Mouse (Mus musculus): ENCODE data around the gene Ankrd6.

The Ankrd6 gene

GRCm38 (mm10) chr4:32770284-32770810 lies 180.3 kb downstream of the Ankrd6 start:
- DNase-seq (ENCODE audit: low spot score) = no peak

GRCm38 (mm10) chr4:32768046-32768445 lies 182.6 kb downstream of the Ankrd6 start:
- no peak for DNase-seq (ENCODE audit: low spot score)

GRCm38 (mm10) chr4:32767471-32767870 lies 183.2 kb downstream of the Ankrd6 start:
- no peak for DNase-seq (ENCODE audit: low spot score)

DNA sequence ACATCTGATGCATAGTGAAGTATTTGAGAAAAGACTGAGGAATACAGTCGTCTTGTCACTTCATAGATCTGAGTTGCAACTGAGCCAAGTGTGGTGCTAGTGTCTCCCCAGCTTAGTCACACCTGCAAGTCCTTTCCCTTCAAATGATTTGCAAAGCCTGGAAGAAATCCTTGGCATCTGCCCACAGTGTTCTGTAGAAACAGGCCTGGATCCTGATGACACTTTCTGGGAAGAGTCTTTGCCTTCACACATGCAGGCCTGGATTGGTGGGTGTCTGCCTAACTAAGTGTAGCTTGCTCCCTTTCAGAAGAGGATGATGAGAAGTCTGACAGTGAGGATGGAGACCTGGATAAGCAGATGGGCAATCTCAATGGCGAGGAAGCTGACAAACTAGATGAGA lies 193.2 kb downstream of the Ankrd6 start:
- no peak for DNase-seq (ENCODE audit: low spot score)

Measured in layer of hippocampus, adult 9-10 months (tissue).